Mouse (Mus musculus) yolk sac, embryonic 10.5 days (tissue): ENCODE data around the gene Sult4a1.
"Not testable (repeated sequence)": the region's sequence is repeated elsewhere in the genome, so short reads cannot be mapped to it uniquely, and the experiment has no call there.

ENCODE experiments used
- DNase-seq: peaks from one replicate; pipeline ENCODE4 v3.0.0-alpha.2; 2017; ENCODE audit warnings: low spot score

Sult4a1 gene

DNA sequence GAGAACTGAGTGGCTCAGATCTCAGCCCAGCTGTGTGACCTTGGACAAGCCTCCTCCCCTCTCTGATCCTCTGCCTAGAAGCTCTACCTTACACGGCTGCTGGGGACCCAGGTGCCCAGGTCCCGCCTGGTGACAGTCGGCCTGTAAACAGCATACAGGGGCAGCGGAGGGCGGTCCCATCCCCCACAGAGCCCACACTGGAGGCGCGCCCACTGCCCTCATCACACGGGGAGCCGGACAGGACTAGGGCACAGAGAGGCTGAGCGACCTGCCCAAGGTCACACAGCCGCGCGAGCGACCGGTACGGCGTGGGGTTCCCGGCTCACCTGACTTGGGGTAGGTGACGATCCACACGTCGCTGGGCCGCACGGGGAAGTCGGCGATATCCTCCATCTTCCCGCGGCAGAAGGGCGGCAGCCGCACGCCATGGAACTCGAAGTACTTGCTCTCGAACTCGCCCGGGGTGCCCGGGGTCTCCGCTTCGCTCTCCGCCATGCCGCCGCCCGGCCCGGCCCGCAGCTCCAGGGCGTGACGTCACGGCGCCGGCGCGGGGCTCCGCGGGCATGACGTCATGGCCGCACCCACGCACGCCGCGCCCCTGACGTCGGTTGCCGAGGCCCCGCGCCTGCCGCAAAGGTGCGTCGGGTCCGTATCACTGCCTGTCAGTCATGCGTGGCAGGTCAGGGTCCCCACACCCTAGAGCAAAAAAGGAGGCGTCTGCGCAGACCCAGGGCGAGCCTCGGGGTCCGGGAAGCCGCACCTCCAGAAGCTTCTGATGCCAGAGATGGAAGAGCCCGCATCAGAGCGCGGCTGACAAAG, at the start of gene Sult4a1:
TSS of gene Sult4a1 (minus strand) at position 650 of the 819 bp plus-strand sequence.
- DNase-seq = no peak

DNA sequence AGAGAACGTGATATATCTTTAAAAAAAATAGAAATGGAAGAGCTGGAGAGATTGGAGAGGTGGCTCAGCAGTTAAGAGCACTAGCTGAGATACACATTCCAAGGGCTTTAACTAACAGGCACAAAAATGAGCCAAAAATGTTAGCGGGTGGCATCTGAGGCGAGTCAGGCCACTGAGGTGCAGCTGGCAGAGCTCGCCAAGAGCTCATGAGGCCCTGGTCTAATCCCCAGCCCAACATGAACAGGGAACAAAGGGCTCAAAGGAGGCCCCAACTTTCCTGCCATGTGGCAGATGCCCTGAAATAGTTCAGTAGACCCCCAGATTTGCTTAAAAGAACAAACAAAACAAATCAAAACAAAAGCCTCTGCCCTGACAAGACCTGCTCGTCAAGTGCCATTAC, 35.4 kb upstream of the Sult4a1 start:
- no peak for DNase-seq

DNA sequence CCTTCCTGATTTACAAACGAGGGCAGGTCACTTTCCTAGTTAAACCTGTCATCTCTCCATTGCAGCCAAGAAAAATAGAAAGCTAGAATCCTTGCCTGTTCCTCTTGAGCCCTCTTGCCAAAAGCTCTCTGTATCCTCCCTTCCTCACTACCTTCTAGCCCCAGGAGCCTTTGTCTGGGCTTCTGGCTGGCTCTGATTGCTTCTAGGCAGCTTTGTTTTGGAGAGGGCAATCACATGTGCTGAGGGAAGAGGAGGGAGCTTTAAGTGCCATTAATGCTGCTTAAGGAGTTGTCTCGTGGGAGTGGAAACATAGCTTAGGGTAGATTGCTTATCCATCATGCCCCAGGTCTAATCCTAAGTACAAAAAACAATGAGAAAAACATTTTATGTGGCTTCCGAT, 34.6 kb upstream of the Sult4a1 start:
- DNase-seq = no peak

DNA sequence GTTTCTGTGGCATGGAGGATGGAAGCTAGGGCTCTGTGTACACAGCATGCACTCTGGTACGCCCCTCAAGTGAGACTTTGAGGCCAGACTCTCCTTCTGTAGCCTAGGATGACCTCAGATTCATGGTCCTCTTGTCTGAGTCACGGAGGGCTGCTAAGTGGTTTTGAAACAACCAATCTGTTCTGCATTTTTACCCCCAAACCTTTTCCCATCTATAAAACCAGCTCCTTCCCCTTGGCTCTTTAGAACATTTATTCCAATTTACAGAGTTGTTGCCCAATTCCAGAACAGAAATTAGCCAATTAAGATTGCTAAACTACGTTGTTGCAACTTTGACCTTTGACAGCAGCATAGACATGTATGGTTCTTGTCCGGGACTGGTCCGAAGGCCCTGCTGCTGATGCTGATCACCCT, 34.0 kb upstream of the Sult4a1 start:
- no peak for DNase-seq

DNA sequence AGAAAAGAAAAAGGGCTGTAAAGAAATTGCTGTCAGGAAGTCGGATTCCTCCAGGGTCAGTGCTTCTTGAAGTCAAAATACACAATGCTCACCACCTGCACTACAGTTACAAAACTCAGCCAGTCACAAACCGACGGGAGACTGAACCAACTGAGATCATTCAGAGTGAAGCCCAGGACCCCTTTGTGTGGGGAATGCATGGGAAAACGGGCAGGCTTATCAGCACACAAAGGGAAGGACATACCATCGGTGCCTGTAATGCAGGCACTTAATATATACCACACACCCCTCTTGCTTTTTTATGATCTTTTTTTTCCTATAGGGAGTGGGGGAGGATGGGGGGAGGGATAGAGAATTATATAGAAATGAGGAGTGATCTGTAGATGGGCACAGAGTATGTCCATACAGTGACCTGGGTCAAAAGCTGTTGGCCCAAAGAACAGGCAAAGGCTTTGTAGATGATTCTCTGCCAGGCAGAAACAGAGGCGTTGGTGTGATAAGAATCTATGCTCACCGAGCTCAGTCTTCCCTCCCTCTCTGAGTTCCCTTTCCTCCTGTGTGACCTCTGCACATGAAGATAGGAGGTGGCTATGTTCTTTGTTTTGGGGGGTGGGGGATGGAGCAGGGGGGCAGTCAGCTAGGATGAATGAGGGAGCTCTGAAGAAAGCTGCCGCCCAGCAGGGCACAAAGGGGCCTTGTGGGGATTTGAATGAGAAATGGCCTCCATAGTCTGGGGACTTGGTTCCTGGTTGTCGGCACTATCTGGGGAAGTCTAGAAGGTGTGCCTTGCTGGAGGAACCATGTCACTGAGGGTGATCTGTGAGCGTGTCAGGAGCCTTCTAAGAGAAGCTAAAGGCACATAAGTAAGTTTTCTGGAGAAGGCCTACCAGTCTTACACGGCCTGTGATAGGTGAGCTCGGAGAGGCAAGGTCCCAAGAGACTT, 31.2 kb upstream of the Sult4a1 start:
- no peak for DNase-seq

DNA sequence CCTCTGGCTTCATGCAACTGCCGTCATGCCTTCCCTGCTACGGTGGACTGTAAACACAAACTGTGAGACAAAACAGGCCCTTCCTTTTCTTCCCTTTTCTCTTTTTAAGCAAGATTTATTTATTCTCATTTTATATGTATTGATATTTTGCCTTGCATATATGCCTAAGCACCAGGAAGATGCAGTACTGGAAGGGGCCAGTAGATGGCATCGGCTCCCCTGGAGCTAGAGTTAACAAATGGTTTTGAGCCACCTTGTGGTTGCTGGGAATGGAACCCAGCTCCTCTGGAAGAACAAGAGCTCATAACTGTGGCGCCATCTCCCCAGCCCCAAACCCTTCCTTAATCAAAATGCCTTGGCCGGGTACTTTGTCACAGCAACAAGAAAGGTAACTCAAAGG, 29.9 kb upstream of the Sult4a1 start:
- no peak for DNase-seq

DNA sequence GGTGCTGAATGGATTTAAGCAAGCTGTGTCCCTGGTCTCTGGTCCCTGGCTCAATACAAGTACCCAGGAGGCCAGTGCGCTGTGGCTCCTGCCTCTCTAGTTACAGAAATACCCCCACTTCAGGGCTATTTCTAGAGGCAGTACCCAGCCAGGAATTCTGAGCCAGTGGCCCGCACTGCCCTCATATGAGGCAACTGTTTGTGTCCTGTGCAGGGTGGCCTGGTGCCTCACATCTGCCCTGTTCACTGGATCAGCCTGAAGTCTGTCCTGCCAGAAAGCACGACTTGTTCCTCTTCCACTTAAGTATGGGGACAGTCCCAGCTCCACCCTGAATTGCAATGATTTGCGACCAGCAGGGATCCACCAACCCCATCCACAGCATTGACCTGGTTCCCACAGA, 27.9 kb upstream of the Sult4a1 start:
- DNase-seq = no peak

DNA sequence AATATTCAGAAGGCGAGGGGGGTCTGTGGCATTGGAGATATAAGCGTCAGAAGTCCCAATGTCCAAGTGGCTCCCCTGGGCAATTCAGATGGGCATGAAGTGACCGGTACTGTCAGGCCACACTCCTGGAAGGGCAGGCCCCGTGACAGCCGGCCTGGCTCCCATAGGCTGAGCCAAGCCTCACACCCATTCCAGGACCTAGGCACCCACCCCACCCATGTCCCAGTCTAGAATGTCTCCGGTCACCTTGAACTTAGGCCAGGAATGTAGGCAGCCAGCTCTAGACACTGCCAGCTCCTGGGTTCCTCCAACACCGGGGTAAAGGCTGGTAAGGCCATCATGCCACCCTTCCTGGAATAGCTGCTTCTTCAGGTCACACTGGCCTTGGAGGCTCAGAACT, 26.4 kb upstream of the Sult4a1 start:
- no peak for DNase-seq

DNA sequence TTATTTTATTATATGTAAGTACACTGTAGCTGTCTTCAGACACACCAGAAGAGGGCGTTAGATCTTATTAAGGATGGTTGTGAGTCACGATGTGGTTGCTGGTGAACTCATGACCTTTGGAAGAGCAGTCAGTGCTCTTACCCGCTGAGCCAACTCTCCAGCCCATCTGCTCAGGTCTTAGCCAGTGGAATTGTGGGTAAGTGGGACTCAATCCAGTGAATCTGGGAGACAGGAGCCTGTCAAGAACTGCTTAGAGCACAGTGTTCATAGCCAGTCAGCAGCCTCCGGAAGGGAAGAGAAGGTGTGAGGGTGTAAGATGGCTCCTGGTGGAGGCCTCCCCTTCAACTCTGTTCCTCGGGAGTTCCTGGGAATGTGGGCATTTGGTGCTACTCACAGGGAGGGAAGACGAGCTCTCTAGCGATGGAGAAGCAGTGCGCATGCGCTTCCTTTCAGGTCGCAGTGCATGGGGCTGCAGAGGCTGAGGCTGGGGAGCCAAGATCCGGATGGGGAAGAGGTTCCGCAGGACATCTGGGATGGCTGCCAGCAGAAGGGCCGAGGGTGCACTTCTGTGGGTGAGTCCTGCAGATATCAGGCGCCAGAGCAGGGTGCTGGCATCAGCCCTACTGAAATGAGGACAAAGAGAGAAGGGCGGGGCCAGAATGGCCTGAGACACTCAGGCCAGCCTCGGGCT, 25.7 kb upstream of the Sult4a1 start:
- DNase-seq = no peak

DNA sequence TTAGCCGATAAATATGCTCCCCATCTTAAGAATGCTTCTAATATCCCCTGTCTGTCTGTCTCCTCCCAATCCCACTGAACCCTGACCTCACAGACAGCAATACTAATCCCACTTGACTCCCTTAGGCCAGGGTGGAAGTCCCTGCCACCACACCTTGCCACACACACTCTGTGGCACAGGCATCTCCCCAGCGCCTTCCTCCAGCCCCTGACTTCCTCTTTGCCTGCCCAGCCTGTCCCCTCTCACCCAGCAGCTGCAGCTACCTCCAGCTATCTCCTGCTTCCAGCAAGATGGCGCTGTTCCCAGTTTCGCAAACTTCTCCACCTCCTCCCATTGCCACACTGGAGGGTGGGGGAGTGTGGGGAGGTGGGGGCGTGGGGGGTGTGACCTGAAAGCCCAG, 21.3 kb upstream of the Sult4a1 start:
- no peak for DNase-seq

DNA sequence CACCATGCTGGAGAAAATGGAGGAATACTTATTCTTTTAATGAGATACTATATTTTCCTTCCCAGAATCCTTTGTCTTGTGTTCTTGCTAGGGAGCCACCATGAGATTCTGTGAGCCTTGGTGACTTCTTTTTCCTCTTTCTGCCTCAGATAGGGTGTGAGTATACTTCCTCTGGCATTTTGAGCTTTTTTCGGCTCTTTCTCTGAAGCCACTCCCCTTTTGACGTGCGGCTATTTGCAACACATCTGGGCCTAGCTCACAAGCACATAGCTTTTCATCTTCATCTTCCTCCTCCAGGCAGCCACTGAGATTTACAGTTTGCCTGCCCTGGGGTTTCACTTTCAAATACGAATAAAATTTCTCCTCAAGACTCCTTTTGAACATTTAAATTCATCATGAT, 20.9 kb upstream of the Sult4a1 start:
- no peak for DNase-seq

DNA sequence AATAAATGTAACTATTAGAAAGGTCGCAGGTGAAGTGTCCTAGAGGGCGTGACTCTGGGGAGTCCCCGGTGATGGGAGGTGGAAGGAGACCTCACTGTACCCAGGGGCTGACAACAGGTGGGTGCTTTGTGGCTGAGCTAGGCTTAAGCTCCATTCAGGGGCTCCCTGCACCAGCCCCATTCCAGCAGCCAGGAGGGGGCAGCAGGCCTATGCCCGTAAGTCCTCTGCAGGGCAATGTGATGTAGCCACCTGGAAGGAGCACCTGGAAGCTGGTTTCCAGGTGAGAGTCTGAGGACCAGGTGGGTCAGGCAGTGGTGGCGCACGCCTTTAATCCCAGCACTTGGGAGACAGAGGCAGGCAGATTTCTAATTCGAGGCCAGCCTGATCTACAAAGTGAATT, 18.5 kb upstream of the Sult4a1 start:
- DNase-seq = no peak

DNA sequence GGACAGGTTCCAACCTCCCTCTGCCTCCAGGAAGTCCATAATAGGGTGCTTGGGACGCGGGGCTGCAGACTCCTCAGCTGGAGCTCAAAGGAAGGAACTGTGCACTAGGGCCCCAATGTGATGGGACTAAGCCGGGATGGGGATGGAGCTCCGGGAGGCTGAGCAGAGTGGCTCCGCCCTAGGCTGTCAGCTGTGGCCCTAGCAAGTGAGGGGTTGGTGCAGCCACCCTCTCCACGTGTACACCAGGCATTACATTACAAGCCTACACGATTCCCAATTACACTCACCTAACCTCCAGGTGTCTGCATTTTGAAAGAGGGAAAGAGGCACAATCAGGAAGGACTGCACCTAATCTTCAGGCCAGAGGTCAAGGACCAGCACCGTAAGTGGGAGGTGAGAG, 17.5 kb upstream of the Sult4a1 start, which contains the start of gene Pnpla5:
TSS of gene Pnpla5 (minus strand) at position 101 of the 400 bp plus-strand sequence.
- DNase-seq = no peak

DNA sequence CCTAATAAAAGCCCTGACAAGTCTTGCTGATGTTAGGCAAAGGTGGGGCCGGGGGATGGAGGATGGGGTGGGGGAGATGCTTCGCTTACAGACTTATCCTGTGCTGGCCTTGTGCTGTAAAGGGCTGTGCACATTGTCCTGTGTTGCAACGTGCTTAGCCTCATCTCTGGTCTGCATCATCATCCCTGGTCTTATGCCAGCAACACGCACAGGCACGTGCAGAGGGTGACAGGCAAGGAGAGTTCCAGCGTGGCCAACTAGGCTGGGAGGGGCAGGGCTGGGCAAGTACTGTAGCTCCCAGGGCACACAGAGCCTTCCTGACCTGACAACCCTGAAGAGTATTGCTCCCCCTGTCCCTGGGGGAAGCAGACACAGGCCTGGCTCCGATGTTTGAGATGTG, 15.5 kb upstream of the Sult4a1 start:
- DNase-seq = no peak

DNA sequence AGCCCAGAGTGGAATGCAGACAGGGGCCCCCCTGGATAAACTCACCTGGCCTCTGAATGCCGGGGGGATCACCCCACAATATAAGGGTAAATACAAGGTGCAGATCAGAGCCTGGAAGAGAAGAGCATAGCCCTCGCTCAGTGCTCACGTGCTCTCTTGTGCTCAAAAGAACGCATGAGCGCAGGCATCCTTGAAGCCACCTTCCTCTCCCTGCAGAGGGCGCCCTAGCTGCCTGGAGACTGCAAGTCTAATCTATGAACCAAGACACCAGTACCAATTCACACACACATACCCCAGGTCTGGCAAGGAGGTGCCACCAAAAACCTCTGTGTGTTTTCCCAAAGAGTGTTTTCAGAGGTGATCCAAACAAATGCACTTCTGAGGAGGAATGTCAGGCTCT, 15.1 kb upstream of the Sult4a1 start:
- DNase-seq = no peak

DNA sequence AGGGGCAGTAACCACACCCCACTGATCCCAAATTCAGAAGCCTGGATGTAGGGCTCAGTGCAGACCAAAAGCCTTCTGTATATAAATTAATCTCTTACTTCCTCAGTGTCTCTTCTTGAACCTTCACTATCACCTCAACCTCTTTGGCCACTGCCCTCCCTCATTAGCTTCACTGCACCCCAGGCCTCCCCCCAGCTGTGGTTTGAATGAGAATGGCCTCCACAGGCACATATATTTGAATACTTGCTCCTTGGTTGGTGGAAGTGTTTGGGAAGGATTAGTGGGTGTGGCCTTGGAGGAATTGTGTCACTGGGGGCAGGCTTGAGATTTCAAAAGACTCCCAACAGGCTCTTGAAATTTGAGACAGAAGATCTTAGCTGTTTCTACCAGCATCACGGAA, 10.9 kb upstream of the Sult4a1 start:
- DNase-seq = no peak

DNA sequence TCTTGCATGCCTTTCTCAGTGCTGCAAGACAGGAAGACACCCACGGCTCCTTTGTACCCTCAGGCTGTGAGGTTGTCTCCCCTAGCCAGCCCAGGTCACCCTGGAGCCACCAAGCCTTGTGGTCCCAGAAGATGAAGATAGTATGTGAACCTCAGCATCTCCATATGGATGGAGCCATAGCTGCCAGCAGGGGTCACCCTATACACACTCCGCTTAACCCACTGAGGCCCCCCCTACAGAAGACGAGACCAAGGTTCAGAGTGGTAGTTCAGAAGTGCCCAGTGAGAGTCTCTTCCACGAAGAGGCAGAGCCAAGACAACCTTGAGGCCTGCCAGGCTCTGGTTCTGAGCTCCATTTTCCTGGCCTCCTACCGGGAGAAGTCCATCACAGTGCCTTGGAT, 10.2 kb upstream of the Sult4a1 start:
- DNase-seq = no peak

DNA sequence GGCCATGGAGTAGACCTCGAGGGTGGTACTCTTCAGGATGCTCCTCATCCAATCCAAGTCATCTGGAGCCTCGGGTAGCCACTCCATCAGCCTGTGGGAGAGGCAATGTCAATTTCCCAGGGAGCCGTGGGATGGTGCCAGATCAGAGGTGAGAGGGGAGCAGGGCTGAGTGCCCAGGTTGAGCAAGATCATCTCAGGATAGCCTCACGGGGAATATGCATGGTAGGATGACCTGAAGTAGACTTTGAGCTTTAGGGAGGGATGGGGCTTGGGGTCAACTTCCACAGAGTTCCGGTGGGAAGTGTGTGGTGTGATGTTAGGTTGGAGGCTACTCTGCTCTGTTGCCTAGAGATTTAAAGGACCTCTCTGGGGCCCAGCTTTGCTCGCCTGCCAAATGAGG, 8.3 kb upstream of the Sult4a1 start:
- DNase-seq = no peak

DNA sequence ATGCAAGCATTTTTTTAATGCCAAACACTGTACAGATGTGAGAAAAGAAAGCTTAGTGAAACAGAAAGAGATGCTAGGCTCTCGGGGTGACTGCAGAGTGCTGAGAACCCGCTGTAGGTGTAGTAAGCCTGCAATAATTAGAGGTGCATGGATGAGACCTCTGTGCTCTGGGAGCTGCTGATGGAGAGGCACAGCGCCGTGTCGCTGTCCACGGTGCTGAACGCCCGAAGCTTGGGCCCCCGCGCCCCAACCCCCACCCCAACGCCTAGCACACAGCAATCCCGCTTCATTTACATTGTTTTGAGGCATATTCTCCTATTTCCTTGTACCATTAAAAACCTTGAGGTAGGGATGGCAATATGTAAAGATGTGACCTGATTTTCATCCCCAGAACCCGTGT, 3.3 kb upstream of the Sult4a1 start:
- DNase-seq = no peak

DNA sequence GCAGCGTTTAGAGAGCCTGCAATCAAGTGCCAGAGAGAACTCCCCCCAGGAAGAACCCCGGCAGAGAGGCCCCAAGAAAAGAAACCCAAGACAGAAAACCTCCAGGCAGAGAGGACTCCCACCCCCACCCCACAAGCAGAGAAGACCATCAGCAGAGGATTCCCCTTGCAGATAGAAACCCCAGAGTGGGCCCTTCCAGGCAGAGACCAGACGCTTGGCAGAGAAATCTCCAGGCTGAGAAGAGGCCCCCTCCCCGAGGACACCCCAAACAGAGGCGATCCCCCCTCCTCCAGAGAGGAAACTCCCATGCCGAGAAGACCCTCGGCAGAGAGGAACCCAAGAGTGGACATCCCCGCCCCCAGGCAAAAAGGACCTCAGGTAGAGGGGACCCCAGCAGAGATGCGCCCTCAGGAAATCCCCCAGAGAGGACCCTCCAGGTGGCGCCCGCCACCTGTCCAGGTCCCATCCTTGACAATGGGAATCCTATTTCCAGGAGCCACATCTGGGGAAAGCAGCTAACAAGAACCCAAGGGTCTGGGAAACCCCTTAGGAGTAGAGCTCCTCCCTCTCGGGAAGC, 458 bp upstream of the Sult4a1 start:
- no peak for DNase-seq

DNA sequence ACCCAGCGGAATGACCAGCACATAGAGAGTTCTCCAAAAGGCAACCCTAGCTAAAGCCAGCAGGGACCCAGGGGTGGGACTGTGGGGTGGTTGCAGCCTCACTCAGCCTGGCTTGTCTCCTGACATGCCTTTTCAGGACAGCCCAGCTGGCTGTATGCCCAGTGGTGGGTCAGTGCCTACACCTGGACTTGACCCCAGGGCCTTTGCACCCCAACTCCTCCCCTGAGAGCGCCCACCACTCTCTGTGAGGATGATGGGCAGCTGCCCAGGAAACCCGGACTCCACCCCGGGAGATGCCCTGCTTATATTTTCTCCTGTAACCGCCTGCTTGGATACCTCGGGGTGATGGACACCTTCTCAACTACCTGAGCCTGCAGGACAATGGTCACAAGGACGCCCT, 928 bp downstream of the Sult4a1 start:
- DNase-seq = no peak

DNA sequence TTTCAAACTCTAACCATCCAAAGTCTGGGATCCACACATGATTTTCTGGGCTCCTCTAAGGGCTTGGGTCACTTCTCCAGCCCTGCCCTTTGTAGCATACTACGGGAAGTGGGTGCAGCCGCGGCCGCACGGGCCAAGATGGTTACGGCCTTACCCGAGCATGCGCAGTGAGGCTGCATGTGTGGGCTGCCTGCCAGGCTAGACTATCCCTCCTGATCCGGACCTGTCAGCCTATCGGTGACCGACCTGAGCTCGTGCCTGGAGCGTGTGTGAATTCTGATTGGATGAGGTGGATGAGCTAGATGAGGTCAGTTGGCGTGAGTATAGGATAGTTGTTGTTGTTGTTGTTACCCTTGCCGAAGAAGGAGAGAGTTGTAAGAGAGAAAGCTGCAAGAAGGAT, 8.0 kb downstream of the Sult4a1 start:
- DNase-seq = not testable (repeated sequence)
